Mouse (Mus musculus): ENCODE measurements at regions not wholly inside any gene's neighbourhood (a gene's known extent, or its start where the extent isn't known, plus 50 kb on each side); places are given as distances from the start of the nearest gene placed in this dataset.
A peak's percentile ranks its signal among the peaks of the same experiment; 100 is the strongest.

- no peak for DNase-seq (ENCODE audit: low spot score)
- no peak for TF ChIP-seq CTCF (IDR thresholded peaks at IDR 0.05; ENCODE audit: low read depth)
- Histone ChIP-seq H3K27me3 (ENCODE audit: insufficient read depth, low read length) (no peaks in the 10 kb centered on the region), H3K4me1 (replicated peaks; ENCODE audit: insufficient read depth, low read length) (no peaks in the 10 kb centered on the region), H3K4me2 (ENCODE audit: low read length) (no peak overlapping the region), H3K4me3 (replicated peaks; ENCODE audit: low read depth, low read length) (no peak overlapping the region), H3K9ac (ENCODE audit: low read depth, low read length) (no peak overlapping the region), H3K36me3 (ENCODE audit: insufficient read depth, low read length) (no peaks in the 10 kb centered on the region), H3K9me3 (replicated peaks; ENCODE audit: low read length) (no peaks in the 10 kb centered on the region), H3K27ac (no peak overlapping the region)
- WGBS, result 92% methylated on average over 5 of the region's 5 CpGs
- ATAC-seq (replicated peaks; ENCODE audit: low FRiP score, low read depth), result no peak
Observed at GRCm38 (mm10) chr11:9739098-9739497, 547.4 kb downstream of the Abca13 start.

GRCm38 (mm10) chr11:9780240-9780901 is 588.6 kb downstream of the Abca13 start:
- WGBS, result 90% methylated on average over 8 of the region's 8 CpGs
- H3K4me3 ChIP-seq (replicated peaks; ENCODE audit: low read depth, low read length), result no peak overlapping the region
- ATAC-seq (replicated peaks; ENCODE audit: low FRiP score, low read depth) (no peak), DNase-seq (ENCODE audit: low spot score) (no peak)
- no peaks in the 10 kb centered on the region for H3K4me1 ChIP-seq (replicated peaks; ENCODE audit: insufficient read depth, low read length)
- TF ChIP-seq CTCF (IDR thresholded peaks at IDR 0.05; ENCODE audit: low read depth), result no peak
- H3K9ac ChIP-seq (ENCODE audit: low read depth, low read length), result no peak overlapping the region
- no peaks in the 10 kb centered on the region for H3K27me3 ChIP-seq (ENCODE audit: insufficient read depth, low read length)
- H3K4me2 ChIP-seq (ENCODE audit: low read length), result no peak overlapping the region
- H3K9me3 ChIP-seq (replicated peaks; ENCODE audit: low read length), result no peaks in the 10 kb centered on the region
- H3K27ac ChIP-seq, result no peak overlapping the region
- no peaks in the 10 kb centered on the region for H3K36me3 ChIP-seq (ENCODE audit: insufficient read depth, low read length)

GRCm38 (mm10) chr11:9793175-9793828 is 601.6 kb downstream of the Abca13 start:
- H3K4me2 ChIP-seq (ENCODE audit: low read length), result no peak overlapping the region
- H3K27ac ChIP-seq, result no peak overlapping the region
- H3K9ac ChIP-seq (ENCODE audit: low read depth, low read length), result no peak overlapping the region
- H3K36me3 ChIP-seq (ENCODE audit: insufficient read depth, low read length), result no peaks in the 10 kb centered on the region
- TF ChIP-seq CTCF (IDR thresholded peaks at IDR 0.05; ENCODE audit: low read depth), result peak; percentile 34; the same call in 1 of the 2 replicates
- no peak for DNase-seq (ENCODE audit: low spot score)
- no peak overlapping the region for H3K4me3 ChIP-seq (replicated peaks; ENCODE audit: low read depth, low read length)
- H3K4me1 ChIP-seq (replicated peaks; ENCODE audit: insufficient read depth, low read length), result no peaks in the 10 kb centered on the region
- WGBS, result 81% methylated on average over 2 of the region's 2 CpGs
- H3K27me3 ChIP-seq (ENCODE audit: insufficient read depth, low read length), result no peaks in the 10 kb centered on the region
- ATAC-seq (replicated peaks; ENCODE audit: low FRiP score, low read depth), result no peak
- no peaks in the 10 kb centered on the region for H3K9me3 ChIP-seq (replicated peaks; ENCODE audit: low read length)

DNA sequence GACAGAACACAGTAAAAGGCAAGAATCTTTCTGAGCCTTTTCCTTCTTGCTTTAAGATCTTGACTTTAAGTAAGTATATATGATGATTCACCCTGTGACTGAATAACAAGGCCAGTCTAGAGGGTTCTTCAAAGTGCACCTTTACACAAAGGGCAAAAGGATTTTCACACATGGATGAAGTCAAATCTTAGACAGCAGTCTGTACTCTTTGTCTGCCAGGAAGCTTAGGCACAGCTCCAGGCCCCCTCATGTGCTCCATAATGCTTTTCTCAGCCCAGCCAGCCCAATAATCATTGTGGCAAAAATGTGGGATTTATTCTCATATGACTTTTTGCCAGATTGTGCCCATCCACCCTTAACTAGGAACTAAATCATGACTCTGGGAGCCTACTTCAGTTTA is 647.9 kb downstream of the Abca13 start:
- Histone ChIP-seq H3K27me3 (ENCODE audit: insufficient read depth, low read length) (no peaks in the 10 kb centered on the region), H3K27ac (no peak overlapping the region), H3K4me3 (replicated peaks; ENCODE audit: low read depth, low read length) (no peak overlapping the region), H3K9ac (ENCODE audit: low read depth, low read length) (no peak overlapping the region), H3K36me3 (ENCODE audit: insufficient read depth, low read length) (no peaks in the 10 kb centered on the region), H3K9me3 (replicated peaks; ENCODE audit: low read length) (no peaks in the 10 kb centered on the region), H3K4me1 (replicated peaks; ENCODE audit: insufficient read depth, low read length) (no peaks in the 10 kb centered on the region), H3K4me2 (ENCODE audit: low read length) (no peak overlapping the region)
- no peak for TF ChIP-seq CTCF (IDR thresholded peaks at IDR 0.05; ENCODE audit: low read depth)
- ATAC-seq (replicated peaks; ENCODE audit: low FRiP score, low read depth), result no peak
- DNase-seq (ENCODE audit: low spot score), result no peak

GRCm38 (mm10) chr11:9868454-9869130 is 676.9 kb downstream of the Abca13 start:
- H3K9ac ChIP-seq (ENCODE audit: low read depth, low read length), result no peak overlapping the region
- no peak overlapping the region for H3K4me2 ChIP-seq (ENCODE audit: low read length)
- ATAC-seq (replicated peaks; ENCODE audit: low FRiP score, low read depth), result no peak
- DNase-seq (ENCODE audit: low spot score), result no peak
- TF ChIP-seq CTCF (IDR thresholded peaks at IDR 0.05; ENCODE audit: low read depth), result no peak
- H3K4me1 ChIP-seq (replicated peaks; ENCODE audit: insufficient read depth, low read length), result no peaks in the 10 kb centered on the region
- H3K27ac ChIP-seq, result no peak overlapping the region
- no peaks in the 10 kb centered on the region for H3K9me3 ChIP-seq (replicated peaks; ENCODE audit: low read length)
- no peaks in the 10 kb centered on the region for H3K36me3 ChIP-seq (ENCODE audit: insufficient read depth, low read length)
- H3K4me3 ChIP-seq (replicated peaks; ENCODE audit: low read depth, low read length), result no peak overlapping the region
- 66% methylated on average over 2 of the region's 2 CpGs for WGBS
- H3K27me3 ChIP-seq (ENCODE audit: insufficient read depth, low read length), result no peaks in the 10 kb centered on the region

Data from kidney, postnatal 0 days (tissue).